Mouse (Mus musculus) kidney, postnatal 0 days (tissue): ENCODE data around the gene Agfg2. TPM values are rescaled to one million over a fixed set of nuclear protein-coding genes. Genes with fewer than 3 reads are reported as not detected.

Source experiments
- ATAC-seq: fragments of 200-750 bp; cut with Nextera tagmentation; replicated peaks from 2 replicates; pipeline ENCODE4 v1.8.0; 2017; ENCODE audit warnings: low read depth, moderate number of reproducible peaks, moderate TSS enrichment, moderate library complexity; ENCODE audit not compliant: low FRiP score
- DNase-seq: peaks from one replicate; pipeline ENCODE4 v3.0.0-alpha.2; 2016; ENCODE audit warnings: low spot score
- H3K27ac ChIP-seq: fragments of 300-500 bp; sonication (generic); 2 replicates; pipeline ENCODE4 v1.5.1; 2014; ENCODE audit warnings: mild to moderate bottlenecking
- H3K27me3 ChIP-seq: fragments of 300-500 bp; sonication (generic); 2 replicates; pipeline ENCODE4 v1.6.1; 2014; ENCODE audit warnings: low read length, mixed read lengths; ENCODE audit not compliant: insufficient read depth
- H3K36me3 ChIP-seq: fragments of 300-500 bp; sonication (generic); 2 replicates; pipeline ENCODE4 v1.6.1; 2014; ENCODE audit warnings: low read length, mixed read lengths; ENCODE audit not compliant: insufficient read depth
- H3K4me1 ChIP-seq: fragments of 300-500 bp; sonication (generic); replicated peaks from 2 replicates; pipeline ENCODE4 v1.6.1; 2014; ENCODE audit warnings: antibody characterized with exemption, low read length, mixed read lengths; ENCODE audit not compliant: insufficient read depth
- H3K4me2 ChIP-seq: fragments of 300-500 bp; sonication (generic); 2 replicates; pipeline ENCODE4 v1.6.1; 2014; ENCODE audit warnings: mild to moderate bottlenecking, low read length, moderate library complexity, mixed read lengths
- H3K4me3 ChIP-seq: fragments of 300-500 bp; sonication (generic); replicated peaks from 2 replicates; pipeline ENCODE4 v1.5.1; 2014; ENCODE audit warnings: low read depth, low read length
- H3K9ac ChIP-seq: fragments of 300-500 bp; sonication (generic); 2 replicates; pipeline ENCODE4 v1.6.1; 2014; ENCODE audit warnings: low read depth, low read length
- H3K9me3 ChIP-seq: fragments of 300-500 bp; sonication (generic); replicated peaks from 2 replicates; pipeline ENCODE4 v1.6.1; 2016; ENCODE audit warnings: low read length, inconsistent platforms, mixed read lengths
- CTCF ChIP-seq: IDR thresholded peaks from 2 replicates; pipeline ENCODE4 v1.5.1; 2016; ENCODE audit warnings: antibody characterized with exemption, low read depth, mild to moderate bottlenecking, moderate library complexity
- WGBS: fragments of 180-500 bp; shearing (Covaris S2); extraction: QIAGEN DNeasy Blood & Tissue Kit; methylation state at CpG from one replicate; pipeline ENCODE4 v1.1.7; 2014; 5-methylcytosine and 5-hydroxymethylcytosine counted together
- polyA plus RNA-seq: library from polyadenylated mRNA; unstranded; fragments of >200 nt; fragmentation: Nextera tagmentation; extraction: Ambion mirVana; gene quantifications from 2 replicates; pipeline ENCODE4 v1.2.1, GENCODE M21; 2015

Gene Agfg2
- polyA plus RNA-seq, 1 experiment from 2014 or later, result 20.8 TPM

DNA sequence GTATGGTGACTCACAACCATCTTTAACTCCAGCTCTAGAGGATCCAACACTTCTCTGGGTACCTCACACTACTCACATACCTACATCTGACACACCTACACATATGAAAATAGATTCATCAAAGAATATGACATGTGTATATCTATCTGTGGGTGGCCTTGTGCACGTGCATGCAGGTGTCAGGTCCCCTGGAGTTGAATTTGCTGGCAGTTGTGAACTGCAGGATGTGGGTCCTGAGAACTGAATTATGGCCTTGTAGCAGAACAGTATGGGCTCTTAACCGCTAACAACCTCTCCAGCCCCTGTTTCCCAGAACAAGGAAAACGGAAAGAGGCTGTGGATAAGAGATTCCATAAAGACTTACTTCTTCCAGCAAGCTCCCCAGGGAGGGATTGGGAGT is 14.6 kb upstream of the Agfg2 start:
- Histone ChIP-seq H3K4me2 (no peak overlapping the region), H3K9ac (no peak overlapping the region), H3K4me1 (no peaks in the 10 kb centered on the region), H3K4me3 (no peak overlapping the region), H3K9me3 (no peaks in the 10 kb centered on the region), H3K27me3 (no peaks in the 10 kb centered on the region), H3K36me3 (no peaks in the 10 kb centered on the region), H3K27ac (no peak overlapping the region)
- ATAC-seq (no peak), DNase-seq (no peak)
- 57% methylated on average over 3 of the region's 3 CpGs for whole genome bisulfite sequencing
- TF ChIP-seq CTCF, result no peak

DNA sequence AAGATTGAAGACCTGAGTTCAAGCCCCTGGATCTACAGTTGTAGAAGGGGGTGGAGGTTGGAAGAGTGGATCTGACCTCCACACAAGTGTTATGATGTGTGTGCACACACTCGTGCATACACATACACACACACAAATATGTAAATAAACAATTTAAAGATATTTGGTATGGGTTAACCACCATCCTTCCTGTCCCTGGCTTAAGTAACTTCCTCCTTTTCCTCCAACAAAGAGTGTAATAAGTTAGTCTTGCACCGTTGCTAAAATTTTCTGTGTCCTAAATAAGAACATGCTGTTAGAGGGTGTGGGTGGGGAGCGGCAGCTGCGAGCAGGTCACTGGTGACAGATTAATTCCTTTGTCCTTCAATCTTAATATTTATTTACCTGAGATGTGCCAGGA is 11.4 kb upstream of the Agfg2 start:
- Histone ChIP-seq H3K9ac (no peak overlapping the region), H3K4me3 (no peak overlapping the region), H3K4me2 (no peak overlapping the region), H3K9me3 (no peaks in the 10 kb centered on the region), H3K27me3 (no peaks in the 10 kb centered on the region), H3K27ac (no peak overlapping the region), H3K4me1 (no peaks in the 10 kb centered on the region), H3K36me3 (no peaks in the 10 kb centered on the region)
- no peak for ATAC-seq
- no peak for TF ChIP-seq CTCF
- no peak for DNase-seq
- WGBS, result 68% methylated on average over 4 of the region's 4 CpGs

DNA sequence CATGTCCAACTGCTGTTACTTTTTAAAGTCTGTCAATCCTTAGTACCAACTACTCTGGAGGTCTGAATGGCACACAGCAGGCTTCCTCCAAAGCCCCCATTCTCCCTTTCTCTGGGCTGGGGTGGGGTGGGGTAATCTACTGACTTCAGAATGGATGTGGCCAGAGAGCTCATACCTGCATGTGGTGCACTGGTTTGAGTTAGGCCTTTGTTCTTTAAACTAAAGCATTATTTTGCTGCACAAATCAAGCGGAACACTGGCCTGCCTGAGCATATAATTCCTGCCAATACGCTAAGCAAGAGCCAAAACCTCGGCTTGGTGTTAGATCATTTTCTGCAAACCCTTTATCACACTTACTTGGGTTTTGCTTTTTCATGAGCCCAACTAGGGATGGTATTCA is 10.3 kb upstream of the Agfg2 start:
- DNase-seq (no peak), ATAC-seq (no peak)
- WGBS, result 69% methylated on average over 3 of the region's 3 CpGs
- no peaks in the 10 kb centered on the region for H3K36me3 ChIP-seq
- no peak overlapping the region for H3K27ac ChIP-seq
- TF ChIP-seq CTCF, result no peak
- no peak overlapping the region for H3K4me2 ChIP-seq
- H3K9me3 ChIP-seq, result no peaks in the 10 kb centered on the region
- no peaks in the 10 kb centered on the region for H3K27me3 ChIP-seq
- no peak overlapping the region for H3K4me3 ChIP-seq
- H3K4me1 ChIP-seq, result no peaks in the 10 kb centered on the region
- no peak overlapping the region for H3K9ac ChIP-seq

DNA sequence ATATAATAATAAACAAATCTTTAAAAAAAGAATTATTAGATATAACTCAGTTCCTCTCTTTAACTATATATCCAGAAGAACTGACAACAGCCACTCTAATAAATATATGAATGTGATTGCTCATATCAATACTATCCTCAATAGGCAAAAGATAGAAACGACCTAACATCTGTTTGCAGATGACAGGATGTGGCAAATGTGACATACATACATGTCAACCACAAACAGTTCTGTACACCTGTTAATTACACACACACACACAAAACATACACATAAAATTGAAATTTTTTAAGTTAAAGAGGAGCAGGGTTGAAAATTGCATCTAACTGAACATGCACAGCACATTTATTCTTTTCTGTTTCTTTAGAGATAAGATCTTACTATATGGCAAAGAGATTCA is 7.4 kb upstream of the Agfg2 start:
- no peaks in the 10 kb centered on the region for H3K36me3 ChIP-seq
- H3K9ac ChIP-seq, result no peak overlapping the region
- no peak overlapping the region for H3K4me3 ChIP-seq
- H3K27me3 ChIP-seq, result no peaks in the 10 kb centered on the region
- no peak overlapping the region for H3K4me2 ChIP-seq
- H3K4me1 ChIP-seq, result no peaks in the 10 kb centered on the region
- WGBS, result 73% methylated on average over 1 of the region's 1 CpGs
- H3K27ac ChIP-seq, result no peak overlapping the region
- ATAC-seq, result no peak
- no peak for DNase-seq
- no peaks in the 10 kb centered on the region for H3K9me3 ChIP-seq
- no peak for TF ChIP-seq CTCF

DNA sequence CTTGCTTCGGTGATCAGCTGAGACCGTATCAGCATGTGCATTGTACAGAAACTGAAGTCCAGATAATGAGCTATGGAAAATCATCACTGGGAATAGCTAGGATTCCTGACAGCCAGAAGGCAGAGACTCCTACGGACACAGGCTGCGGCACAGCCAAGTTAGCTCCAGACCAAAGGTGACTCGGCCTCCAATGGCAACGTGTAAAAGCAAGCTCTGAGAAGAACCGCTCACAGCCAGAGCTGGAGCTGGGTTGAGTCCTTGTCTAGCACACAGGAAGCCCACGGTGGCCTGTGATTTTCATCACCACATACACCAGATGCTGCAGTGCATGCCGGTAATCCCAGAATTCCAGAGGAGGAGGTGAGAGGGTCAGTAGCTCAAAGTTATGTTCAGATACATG is 6.0 kb upstream of the Agfg2 start:
- DNase-seq, result no peak
- Histone ChIP-seq H3K4me1 (no peaks in the 10 kb centered on the region), H3K4me3 (no peak overlapping the region), H3K36me3 (no peaks in the 10 kb centered on the region), H3K27me3 (no peaks in the 10 kb centered on the region), H3K27ac (no peak overlapping the region), H3K4me2 (no peak overlapping the region), H3K9me3 (no peaks in the 10 kb centered on the region), H3K9ac (no peak overlapping the region)
- no peak for ATAC-seq
- 30% methylated on average over 9 of the region's 9 CpGs for WGBS
- no peak for TF ChIP-seq CTCF

DNA sequence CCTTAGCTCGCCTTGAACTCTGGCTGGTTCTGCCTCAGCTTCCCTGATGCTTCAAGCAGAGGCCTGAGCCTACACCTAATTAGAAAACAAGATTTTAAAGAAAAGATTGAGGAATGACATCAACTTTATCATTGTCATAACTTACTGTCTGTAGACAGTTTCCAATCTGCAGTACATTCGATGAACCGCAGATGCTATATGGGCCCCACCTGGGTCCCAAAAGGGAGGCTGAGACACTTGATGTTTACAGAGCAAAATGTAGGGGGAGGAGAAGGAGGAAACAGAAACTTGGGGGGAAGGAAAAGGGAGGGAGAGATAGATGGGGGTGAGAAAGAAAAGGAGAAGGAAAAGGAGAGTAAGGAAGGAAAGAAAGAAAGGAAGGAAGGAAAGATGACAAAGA is 5.4 kb upstream of the Agfg2 start:
- Histone ChIP-seq H3K4me3 (no peak overlapping the region), H3K27me3 (no peaks in the 10 kb centered on the region), H3K4me1 (no peaks in the 10 kb centered on the region), H3K4me2 (no peak overlapping the region), H3K36me3 (no peaks in the 10 kb centered on the region), H3K9ac (no peak overlapping the region), H3K27ac (no peak overlapping the region), H3K9me3 (no peaks in the 10 kb centered on the region)
- DNase-seq (no peak), ATAC-seq (no peak)
- WGBS, result 70% methylated on average over 3 of the region's 3 CpGs
- TF ChIP-seq CTCF, result no peak

DNA sequence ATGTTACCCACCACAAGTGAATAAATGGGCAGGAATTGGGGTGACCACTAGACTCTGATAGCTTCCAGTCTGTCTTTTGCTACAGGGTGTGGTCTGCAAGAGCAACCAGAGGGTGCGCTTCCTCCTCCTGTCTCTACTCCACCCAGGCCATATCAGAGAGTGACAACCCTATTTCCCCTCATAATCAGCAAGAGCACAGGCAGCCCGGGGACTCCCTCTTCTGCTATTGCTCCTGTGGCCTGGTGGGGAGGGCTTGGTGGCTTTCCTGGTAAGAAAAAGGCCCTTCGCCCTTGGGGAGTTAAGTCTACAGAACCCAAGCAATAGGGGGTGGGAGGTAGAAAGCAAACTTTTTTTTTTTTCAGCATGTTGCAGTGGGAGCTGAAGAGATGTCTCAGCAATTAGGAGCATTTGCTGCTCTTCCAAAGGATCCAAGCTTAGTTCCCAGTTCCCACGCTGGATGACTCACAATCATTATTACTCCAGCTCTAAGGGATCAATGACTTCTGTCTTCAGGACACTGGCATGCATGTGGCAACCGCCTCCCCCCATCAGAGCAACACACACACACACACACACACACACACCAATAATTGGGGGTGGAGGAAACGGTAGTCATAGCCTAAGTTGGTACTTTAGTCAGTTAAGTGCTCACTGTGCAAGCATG is 1.7 kb upstream of the Agfg2 start:
- TF ChIP-seq CTCF, result no peak
- 86% methylated on average over 6 of the region's 6 CpGs for WGBS
- no peak for DNase-seq
- Histone ChIP-seq H3K4me1 (peaks cover 5% of the 10 kb centered on the region; the same call in 1 of the 2 replicates), H3K4me3 (no peak overlapping the region), H3K27me3 (no peaks in the 10 kb centered on the region), H3K9ac (no peak overlapping the region), H3K4me2 (no peak overlapping the region), H3K27ac (no peak overlapping the region), H3K36me3 (no peaks in the 10 kb centered on the region), H3K9me3 (no peaks in the 10 kb centered on the region)
- ATAC-seq, result no peak
